Mouse (Mus musculus) 416B (cell line): ENCODE results near the gene Olfr1084.
"Not testable (repeated sequence)": the region's sequence is repeated elsewhere in the genome, so short reads cannot be mapped to it uniquely, and the experiment has no call there.

ENCODE experiments used
- DNase-seq: peaks from one replicate; pipeline ENCODE4 v3.0.0; 2011; ENCODE audit warnings: low read depth

The Olfr1084 gene

GRCm38 (mm10) chr2:86639625-86640024 is at the start of gene Olfr1084:
Gene Olfr1084, minus strand, starts transcription at chr2:86639725.
- DNase-seq = not testable (repeated sequence)

DNA sequence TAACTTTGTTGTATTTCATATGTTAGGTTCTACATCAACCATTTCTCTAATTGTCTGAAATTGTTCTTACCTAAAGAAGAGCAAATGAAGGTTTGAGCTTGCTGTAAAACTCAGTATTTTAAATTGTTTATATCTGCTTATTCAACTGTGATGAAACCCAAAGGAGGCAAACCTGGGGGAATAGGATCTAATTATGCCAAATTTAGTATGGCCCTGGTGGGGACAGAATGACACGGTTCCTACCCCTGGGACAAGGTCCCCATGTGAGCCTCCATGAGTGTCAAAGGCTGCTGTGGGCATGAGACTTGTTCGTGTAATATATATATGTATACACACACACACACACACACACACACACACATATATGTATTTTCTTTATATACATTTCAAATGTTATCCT is 40.5 kb upstream of the Olfr1084 start, which contains the start of gene Olfr1086:
Gene Olfr1086, minus strand, starts transcription at position 101 of the 400 bp plus-strand sequence.
- DNase-seq = no peak

DNA sequence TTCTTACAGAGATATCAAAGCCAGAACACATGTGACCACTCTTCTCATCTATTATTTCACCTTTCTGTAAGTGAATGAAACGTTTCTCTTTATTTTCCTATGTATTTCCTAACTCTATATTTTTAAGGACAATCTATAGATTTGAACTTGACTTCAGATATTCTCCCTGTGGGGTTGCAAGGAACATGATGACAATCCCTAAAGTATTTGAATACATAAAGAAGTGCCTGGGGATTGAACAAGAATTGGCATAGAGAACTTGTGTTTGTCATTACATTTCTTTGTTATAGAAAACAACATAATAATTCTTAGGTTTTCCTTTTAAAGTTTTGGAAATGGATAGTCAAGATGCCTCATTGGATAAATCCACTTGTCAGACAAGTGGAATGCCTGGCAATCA is 22.4 kb upstream of the Olfr1084 start, which contains the start of gene Olfr1085:
Gene Olfr1085, minus strand, starts transcription at position 101 of the 400 bp plus-strand sequence.
- DNase-seq = no peak

GRCm38 (mm10) chr2:86598866-86599265 is 40.7 kb downstream of the Olfr1084 start, which contains the start of gene Olfr1082:
Gene Olfr1082, minus strand, starts transcription at chr2:86598966.
- not testable (repeated sequence) for DNase-seq
